Comparison of ENCODE assay signal across 11 mouse cellular contexts in the genomic region with DNA sequence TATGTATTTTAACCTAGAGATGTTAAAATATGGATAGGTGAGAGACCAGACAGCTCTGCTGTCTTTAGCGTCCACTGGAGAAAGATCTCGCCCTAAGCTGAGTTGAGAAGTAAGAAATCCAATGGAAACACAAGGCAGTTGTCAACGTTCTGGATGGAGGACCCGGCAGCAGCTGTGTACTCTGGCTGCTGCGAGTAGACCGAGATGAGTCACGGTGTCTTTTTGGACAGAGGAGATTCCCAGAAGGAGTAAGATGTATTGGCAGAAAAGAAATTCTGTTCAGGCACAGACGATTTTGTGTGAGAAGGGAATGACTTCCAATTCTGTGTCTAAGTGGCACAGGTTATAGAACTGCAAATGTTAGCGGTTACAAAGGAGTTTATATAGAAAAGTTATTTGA.
"Had no signal": no experiment of that assay in that cellular context is flagged by ENCODE, and none has a peak within 500 bp of the region (broad histone marks: within the 10 kb centered on the region; RNA-seq: fewer than 3 reads in every experiment).

No protein-coding gene starts in this region.

- H3K9me3 ChIP-seq: limb, embryonic 15.5 days; liver, embryonic 12.5 days; megakaryocyte, embryonic 14.5 days; midbrain, embryonic 12.5 days had no signal

- H3K4me1 ChIP-seq: limb, embryonic 15.5 days; liver, embryonic 12.5 days; megakaryocyte, embryonic 14.5 days; midbrain, embryonic 12.5 days had no signal

- H3K27me3 ChIP-seq: limb, embryonic 15.5 days; liver, embryonic 12.5 days; megakaryocyte, embryonic 14.5 days; midbrain, embryonic 12.5 days had no signal

- H3K4me3 ChIP-seq: left cerebral cortex, adult 2 months; limb, embryonic 15.5 days; liver, embryonic 12.5 days; megakaryocyte, embryonic 14.5 days; midbrain, embryonic 12.5 days had no signal

- H3K27ac ChIP-seq: left cerebral cortex, adult 2 months; limb, embryonic 15.5 days; liver, embryonic 12.5 days; macrophage; midbrain, embryonic 12.5 days had no signal

- ATAC-seq: liver, embryonic 12.5 days had no signal

- H3K9ac ChIP-seq: limb, embryonic 15.5 days; liver, embryonic 12.5 days; lung, embryonic 14.5 days; midbrain, embryonic 12.5 days had no signal

- H3K36me3 ChIP-seq: limb, embryonic 15.5 days; liver, embryonic 12.5 days; midbrain, embryonic 12.5 days had no signal

- H3K4me2 ChIP-seq: limb, embryonic 15.5 days; liver, embryonic 12.5 days; lung, embryonic 14.5 days; midbrain, embryonic 12.5 days had no signal

- DNase-seq: kidney, postnatal 14 days; lung, embryonic 14.5 days; lung, postnatal 14 days; right cerebral cortex, postnatal 14 days; thymus, postnatal 36 days had no signal
